Mouse (Mus musculus) splenic B cell, adult 2 months (primary cell): ENCODE measurements around the gene Smc1a.
A peak's percentile ranks its signal among the peaks of the same experiment; 100 is the strongest.
"Not testable (repeated sequence)": the region's sequence is repeated elsewhere in the genome, so short reads cannot be mapped to it uniquely, and the experiment has no call there.

ENCODE experiments used
- DNase-seq: peaks from one replicate; pipeline ENCODE4 v3.0.0-alpha.2; 2011; ENCODE audit warnings: low read depth, low spot score
- H3K27me3 ChIP-seq: 2 replicates; pipeline ENCODE4 v1.6.1; 2012; ENCODE audit warnings: mild to moderate bottlenecking, low read length, moderate library complexity, mixed read lengths; ENCODE audit not compliant: control insufficient read depth, poor library complexity, insufficient read depth, severe bottlenecking
- H3K36me3 ChIP-seq: 2 replicates; pipeline ENCODE4 v1.6.1; 2012; ENCODE audit warnings: mild to moderate bottlenecking, low read length, moderate library complexity, mixed read lengths; ENCODE audit not compliant: control insufficient read depth, poor library complexity, insufficient read depth, severe bottlenecking

Smc1a gene

GRCm38 (mm10) chrX:152065674-152066073 is 49.4 kb downstream of the Smc1a start:
- peak; percentile 44 for DNase-seq
- no peaks in the 10 kb centered on the region for H3K27me3 ChIP-seq

GRCm38 (mm10) chrX:152067789-152068188 is 51.6 kb downstream of the Smc1a start:
- DNase-seq, result peak; percentile 28
- Histone ChIP-seq H3K27me3 (no peaks in the 10 kb centered on the region), H3K36me3 (no peaks in the 10 kb centered on the region)

More at GRCm38 (mm10) chrX:152065674-152066073, 49.4 kb downstream of the Smc1a start:
- H3K36me3 ChIP-seq, result no peaks in the 10 kb centered on the region

GRCm38 (mm10) chrX:152089832-152090614 is 73.8 kb downstream of the Smc1a start:
- H3K36me3 ChIP-seq, DNase-seq, H3K27me3 ChIP-seq: not testable (repeated sequence)

GRCm38 (mm10) chrX:152097572-152097971 is 81.3 kb downstream of the Smc1a start:
- H3K27me3 ChIP-seq, result no peaks in the 10 kb centered on the region
- H3K36me3 ChIP-seq, result no peaks in the 10 kb centered on the region
- no peak for DNase-seq
